Comparison of ENCODE assay signal across 7 mouse cellular contexts in the genomic region with DNA sequence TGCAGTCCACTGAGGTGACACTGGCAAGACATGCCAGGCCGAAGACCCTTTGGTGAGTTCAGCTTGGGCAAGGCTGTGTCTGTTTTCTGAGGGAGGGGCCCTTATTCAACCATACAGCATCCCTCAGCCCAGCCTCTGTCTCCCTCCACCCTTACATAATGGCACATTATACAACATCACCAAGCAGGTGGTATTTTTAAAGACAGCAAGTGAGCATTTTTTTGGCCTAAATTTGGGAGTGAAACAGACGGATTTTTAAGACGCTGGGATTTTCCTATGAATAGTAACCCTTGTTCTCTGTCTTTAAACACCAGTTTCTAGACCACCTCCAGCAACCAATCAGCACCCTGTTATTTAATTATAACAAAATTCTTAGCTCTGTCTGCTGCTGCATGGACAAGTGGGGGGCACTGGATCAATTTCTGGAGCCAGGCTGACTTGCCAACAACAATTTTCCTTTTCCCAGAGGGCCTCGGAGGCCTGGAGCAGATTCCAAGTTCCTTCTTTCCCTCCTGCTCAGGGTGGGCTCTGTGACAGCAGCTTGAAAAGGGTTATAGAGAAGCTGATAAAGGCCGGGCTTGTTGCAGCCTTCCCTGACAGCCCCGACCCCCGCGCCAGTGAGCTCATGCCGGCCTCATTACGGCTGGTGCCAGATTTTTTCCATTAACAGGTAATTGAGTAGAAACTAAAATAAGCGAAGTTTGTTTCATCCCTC.
A peak's percentile ranks its signal among the peaks of the same experiment; 100 is the strongest.
DNase-seq lines count a peak whose midpoint lies in the region; ATAC-seq and TF ChIP-seq lines count a peak whose summit lies in the region.

No protein-coding gene starts in this region.

- H3K9me3 ChIP-seq in limb, embryonic 10.5 days (replicated peaks): no peaks in the 10 kb centered on the region

- H3K27ac ChIP-seq in spleen, adult 2 months (ENCODE audit: insufficient read depth, low read length): peak overlapping the region; percentile 35; the same call in 1 of the 2 replicates
- peak overlapping the region; percentile 82 for H3K27ac ChIP-seq in limb, embryonic 10.5 days

- H3K4me3 ChIP-seq in spleen, adult 2 months (ENCODE audit: extremely low read depth, insufficient read depth, insufficient read length): no peak overlapping the region
- peak overlapping the region; percentile 36; the same call in 1 of the 2 replicates for H3K4me3 ChIP-seq in limb, embryonic 10.5 days

- no peak for ATAC-seq in granulocyte monocyte progenitor cell, adult 5-6 weeks (replicated peaks; ENCODE audit: poor library complexity, severe bottlenecking)

- no peak for TF ChIP-seq POLR2A in spleen, adult 2 months (IDR thresholded peaks at IDR 0.05; ENCODE audit: low read depth, low read length)

- TF ChIP-seq CTCF in spleen, adult 2 months (IDR thresholded peaks at IDR 0.05; ENCODE audit: extremely low read depth, insufficient read depth, insufficient read length, insufficient replicate concordance): no peak

- DNase-seq in spleen, adult 2 months (ENCODE audit: low read depth in 1 of 2, low spot score in 2 of 2): no peak
- no peak for DNase-seq in spleen, adult 18-20 months
- DNase-seq in frontal cortex, postnatal 36 days (ENCODE audit: low spot score in 2 of 2): peak; percentile 45 to 69
- peak; percentile 76 for DNase-seq in limb, embryonic 10.5 days (ENCODE audit: low spot score)
- peak; percentile 41 for DNase-seq in right cerebral cortex, postnatal 4 days
- no peak for DNase-seq in spleen, postnatal 14 days (ENCODE audit: low spot score in 2 of 2)

- no peaks in the 10 kb centered on the region for H3K36me3 ChIP-seq in spleen, adult 2 months (ENCODE audit: control insufficient read depth, insufficient read depth, low read length)
- H3K36me3 ChIP-seq in limb, embryonic 10.5 days: no peaks in the 10 kb centered on the region

- 80% methylated on average over 11 of the region's 11 CpGs for WGBS in spleen, adult 2 months
- 25% methylated on average over 11 of the region's 11 CpGs for WGBS in limb, embryonic 10.5 days

- H3K27me3 ChIP-seq in spleen, adult 2 months (ENCODE audit: control insufficient read depth, insufficient read depth, low read length): no peaks in the 10 kb centered on the region
- no peaks in the 10 kb centered on the region for H3K27me3 ChIP-seq in limb, embryonic 10.5 days (ENCODE audit: low read depth, poor library complexity, severe bottlenecking)

- no peaks in the 10 kb centered on the region for H3K4me1 ChIP-seq in spleen, adult 2 months (ENCODE audit: control insufficient read depth, insufficient read depth, insufficient read length)
- H3K4me1 ChIP-seq in limb, embryonic 10.5 days: peaks cover 35% of the 10 kb centered on the region

Comparison
In these comparisons a context has a peak if more than half of its experiments do, and no peak if none do; other contexts are left out.
1. DNase-seq: peak in frontal cortex, postnatal 36 days (2 of 2), limb, embryonic 10.5 days (single experiment) and right cerebral cortex, postnatal 4 days (single experiment); none in spleen, adult 2 months (0 of 2), spleen, adult 18-20 months (0 of 2) and spleen, postnatal 14 days (0 of 2).